Mouse (Mus musculus) kidney, embryonic 14.5 days (tissue): ENCODE results near the gene Mad1l1. TPM values are rescaled to one million over a fixed set of nuclear protein-coding genes. Genes with fewer than 3 reads are reported as not detected.

Experiments used
- ATAC-seq: fragments of 200-750 bp; cut with Nextera tagmentation; 2 replicates; pipeline ENCODE4 v1.8.0; 2017; ENCODE audit warnings: moderate number of reproducible peaks, mild to moderate bottlenecking, moderate TSS enrichment, moderate library complexity; ENCODE audit not compliant: low FRiP score, low TSS enrichment
- H3K27ac ChIP-seq: fragments of 300-500 bp; sonication (generic); 2 replicates; pipeline ENCODE4 v1.5.1; 2014; ENCODE audit warnings: low read depth, mild to moderate bottlenecking, low read length, moderate library complexity, mixed read lengths
- H3K27me3 ChIP-seq: fragments of 300-500 bp; sonication (generic); 2 replicates; pipeline ENCODE4 v1.6.1; 2014; ENCODE audit warnings: mild to moderate bottlenecking, low read length; ENCODE audit not compliant: control insufficient read depth, insufficient read depth
- H3K36me3 ChIP-seq: fragments of 300-500 bp; sonication (generic); 2 replicates; pipeline ENCODE4 v1.6.1; 2014; ENCODE audit warnings: low read length, mixed read lengths; ENCODE audit not compliant: control insufficient read depth, insufficient read depth
- H3K4me1 ChIP-seq: fragments of 300-500 bp; sonication (generic); 2 replicates; pipeline ENCODE4 v1.6.1; 2014; ENCODE audit warnings: low read length, mixed read lengths; ENCODE audit not compliant: control insufficient read depth, insufficient read depth
- H3K4me2 ChIP-seq: fragments of 300-500 bp; sonication (generic); replicated peaks from 2 replicates; pipeline ENCODE4 v1.6.1; 2014; ENCODE audit warnings: low read depth, mild to moderate bottlenecking, low read length
- H3K4me3 ChIP-seq: fragments of 300-500 bp; sonication (generic); 2 replicates; pipeline ENCODE4 v1.5.1; 2014; ENCODE audit warnings: mild to moderate bottlenecking, low read length
- H3K9ac ChIP-seq: fragments of 300-500 bp; sonication (generic); 2 replicates; pipeline ENCODE4 v1.6.1; 2014; ENCODE audit warnings: low read depth, mild to moderate bottlenecking, low read length, moderate library complexity
- H3K9me3 ChIP-seq: fragments of 300-500 bp; sonication (generic); 2 replicates; pipeline ENCODE4 v1.6.1; 2016; ENCODE audit warnings: low read length; ENCODE audit not compliant: control insufficient read depth
- WGBS: fragments of 180-500 bp; shearing (Covaris S2); extraction: QIAGEN DNeasy Blood & Tissue Kit; methylation state at CpG from one replicate; pipeline ENCODE4 v1.1.7; 2014; 5-methylcytosine and 5-hydroxymethylcytosine counted together
- polyA plus RNA-seq: library from polyadenylated mRNA; unstranded; fragments of >200 nt; fragmentation: Nextera tagmentation; extraction: Ambion mirVana; gene quantifications from 2 replicates; pipeline ENCODE4 v1.2.1, GENCODE M21; 2014

The Mad1l1 gene
- polyA plus RNA-seq, 1 experiment from 2014 or later: 47.4 TPM

- H3K27ac ChIP-seq: no peak overlapping the region
- H3K9ac ChIP-seq: no peak overlapping the region
- H3K36me3 ChIP-seq: 0 out of 2 replicates have a peak, but pooled peaks cover 2% of the 10 kb centered on the region
- no peak overlapping the region for H3K4me3 ChIP-seq
- 0 out of 2 replicates have a peak, but pooled peaks cover 2% of the 10 kb centered on the region for H3K4me1 ChIP-seq
- H3K27me3 ChIP-seq: no peaks in the 10 kb centered on the region
- ATAC-seq: 0 out of 2 replicates have a peak, but pooled peaks have one; percentile 28
- WGBS: 47% methylated on average over 4 of the region's 4 CpGs
- H3K4me2 ChIP-seq: no peak overlapping the region
- no peaks in the 10 kb centered on the region for H3K9me3 ChIP-seq
These were observed 197.5 kb downstream of the Mad1l1 start for GRCm38 (mm10) chr5:140123640-140124366.

GRCm38 (mm10) chr5:140123194-140123593, 198.2 kb downstream of the Mad1l1 start:
- H3K36me3 ChIP-seq: 0 out of 2 replicates have a peak, but pooled peaks cover 2% of the 10 kb centered on the region
- no peak for ATAC-seq
- no peak overlapping the region for H3K27ac ChIP-seq
- H3K9ac ChIP-seq: no peak overlapping the region
- H3K27me3 ChIP-seq: no peaks in the 10 kb centered on the region
- no peaks in the 10 kb centered on the region for H3K9me3 ChIP-seq
- H3K4me1 ChIP-seq: no peaks in the 10 kb centered on the region
- no peak overlapping the region for H3K4me2 ChIP-seq
- 38% methylated on average over 5 of the region's 5 CpGs for WGBS
- H3K4me3 ChIP-seq: no peak overlapping the region

- Histone ChIP-seq H3K4me1 (no peaks in the 10 kb centered on the region), H3K9me3 (no peaks in the 10 kb centered on the region), H3K27ac (no peak overlapping the region), H3K4me2 (no peak overlapping the region), H3K36me3 (0 out of 2 replicates have a peak, but pooled peaks cover 2% of the 10 kb centered on the region), H3K4me3 (no peak overlapping the region), H3K9ac (no peak overlapping the region), H3K27me3 (no peaks in the 10 kb centered on the region)
- 91% methylated on average over 3 of the region's 3 CpGs for WGBS
- ATAC-seq: no peak
These were observed 199.4 kb downstream of the Mad1l1 start for GRCm38 (mm10) chr5:140121966-140122365.

GRCm38 (mm10) chr5:140118921-140119320, 202.4 kb downstream of the Mad1l1 start:
- H3K4me2 ChIP-seq: no peak overlapping the region
- WGBS: 91% methylated on average over 3 of the region's 3 CpGs
- H3K9ac ChIP-seq: no peak overlapping the region
- H3K36me3 ChIP-seq: no peaks in the 10 kb centered on the region
- H3K27me3 ChIP-seq: no peaks in the 10 kb centered on the region
- no peaks in the 10 kb centered on the region for H3K4me1 ChIP-seq
- H3K27ac ChIP-seq: no peak overlapping the region
- no peak for ATAC-seq
- no peaks in the 10 kb centered on the region for H3K9me3 ChIP-seq
- no peak overlapping the region for H3K4me3 ChIP-seq

- Histone ChIP-seq H3K9ac (no peak overlapping the region), H3K9me3 (no peaks in the 10 kb centered on the region), H3K4me3 (no peak overlapping the region), H3K27me3 (no peaks in the 10 kb centered on the region), H3K27ac (no peak overlapping the region), H3K4me2 (no peak overlapping the region), H3K36me3 (no peaks in the 10 kb centered on the region), H3K4me1 (no peaks in the 10 kb centered on the region)
- ATAC-seq: no peak
These were observed 203.4 kb downstream of the Mad1l1 start for GRCm38 (mm10) chr5:140117968-140118367.

- no peak overlapping the region for H3K4me2 ChIP-seq
- H3K27ac ChIP-seq: peak overlapping the region; percentile 25; the same call in 1 of the 2 replicates
- ATAC-seq: peak; percentile 52; the same call in 1 of the 2 replicates
- peaks cover 2% of the 10 kb centered on the region; the same call in 1 of the 2 replicates for H3K36me3 ChIP-seq
- H3K9me3 ChIP-seq: no peaks in the 10 kb centered on the region
- WGBS: 43% methylated on average over 8 of the region's 8 CpGs
- no peak overlapping the region for H3K4me3 ChIP-seq
- no peaks in the 10 kb centered on the region for H3K4me1 ChIP-seq
- no peaks in the 10 kb centered on the region for H3K27me3 ChIP-seq
- no peak overlapping the region for H3K9ac ChIP-seq
These were observed 205.7 kb downstream of the Mad1l1 start for GRCm38 (mm10) chr5:140115434-140116271.

- WGBS: 75% methylated on average over 3 of the region's 3 CpGs
- Histone ChIP-seq H3K9ac (no peak overlapping the region), H3K27ac (no peak overlapping the region), H3K4me2 (no peak overlapping the region), H3K9me3 (no peaks in the 10 kb centered on the region), H3K36me3 (peaks cover 2% of the 10 kb centered on the region; the same call in 1 of the 2 replicates), H3K4me1 (no peaks in the 10 kb centered on the region), H3K27me3 (no peaks in the 10 kb centered on the region), H3K4me3 (no peak overlapping the region)
- no peak for ATAC-seq
These were observed 206.8 kb downstream of the Mad1l1 start for GRCm38 (mm10) chr5:140114512-140115060.

GRCm38 (mm10) chr5:140113281-140113680, 208.1 kb downstream of the Mad1l1 start:
- 89% methylated on average over 2 of the region's 2 CpGs for WGBS
- Histone ChIP-seq H3K9me3 (no peaks in the 10 kb centered on the region), H3K4me2 (no peak overlapping the region), H3K4me1 (no peaks in the 10 kb centered on the region), H3K4me3 (no peak overlapping the region), H3K27me3 (no peaks in the 10 kb centered on the region), H3K27ac (no peak overlapping the region), H3K9ac (no peak overlapping the region), H3K36me3 (peaks cover 2% of the 10 kb centered on the region; the same call in 1 of the 2 replicates)
- ATAC-seq: no peak
